Mouse (Mus musculus) kidney, embryonic 16.5 days (tissue): ENCODE results near the gene Synpo2. TPM values are rescaled to one million over a fixed set of nuclear protein-coding genes. Genes with fewer than 3 reads are reported as not detected.
A peak's percentile ranks its signal among the peaks of the same experiment; 100 is the strongest.

Experiments
- ATAC-seq: fragments of 200-750 bp; cut with Nextera tagmentation; 2 replicates; pipeline ENCODE4 v1.8.0; 2017; ENCODE audit warnings: moderate TSS enrichment; ENCODE audit not compliant: low FRiP score, low TSS enrichment
- H3K27ac ChIP-seq: fragments of 300-500 bp; sonication (generic); 2 replicates; pipeline ENCODE4 v1.5.1; 2014; ENCODE audit warnings: low read length
- H3K27me3 ChIP-seq: fragments of 300-500 bp; sonication (generic); 2 replicates; pipeline ENCODE4 v1.6.1; 2014; ENCODE audit warnings: low read length, control low read depth, mixed read lengths; ENCODE audit not compliant: insufficient read depth
- H3K36me3 ChIP-seq: fragments of 300-500 bp; sonication (generic); 2 replicates; pipeline ENCODE4 v1.6.1; 2014; ENCODE audit warnings: low read length, control low read depth, mixed read lengths; ENCODE audit not compliant: insufficient read depth
- H3K4me1 ChIP-seq: fragments of 300-500 bp; sonication (generic); 2 replicates; pipeline ENCODE4 v1.6.1; 2014; ENCODE audit warnings: low read length, control low read depth, mixed read lengths; ENCODE audit not compliant: insufficient read depth
- H3K4me2 ChIP-seq: fragments of 300-500 bp; sonication (generic); replicated peaks from 2 replicates; pipeline ENCODE4 v1.6.1; 2014; ENCODE audit warnings: low read depth, low read length
- H3K4me3 ChIP-seq: fragments of 300-500 bp; sonication (generic); 2 replicates; pipeline ENCODE4 v1.5.1; 2014; ENCODE audit warnings: mild to moderate bottlenecking, low read length
- H3K9ac ChIP-seq: fragments of 300-500 bp; sonication (generic); replicated peaks from 2 replicates; pipeline ENCODE4 v1.6.1; 2014; ENCODE audit warnings: low read length
- H3K9me3 ChIP-seq: fragments of 300-500 bp; sonication (generic); 2 replicates; pipeline ENCODE4 v1.6.1; 2016; ENCODE audit warnings: low read length, control low read depth
- WGBS: fragments of 180-500 bp; shearing (Covaris S2); extraction: QIAGEN DNeasy Blood & Tissue Kit; methylation state at CpG from one replicate; pipeline ENCODE4 v1.1.7; 2014; 5-methylcytosine and 5-hydroxymethylcytosine counted together
- polyA plus RNA-seq: library from polyadenylated mRNA; unstranded; fragments of >200 nt; fragmentation: Nextera tagmentation; extraction: Ambion mirVana; gene quantifications from 2 replicates; pipeline ENCODE4 v1.2.1, GENCODE M21; 2015

Synpo2 gene
- polyA plus RNA-seq, 1 experiment from 2014 or later = 9.9 TPM

DNA sequence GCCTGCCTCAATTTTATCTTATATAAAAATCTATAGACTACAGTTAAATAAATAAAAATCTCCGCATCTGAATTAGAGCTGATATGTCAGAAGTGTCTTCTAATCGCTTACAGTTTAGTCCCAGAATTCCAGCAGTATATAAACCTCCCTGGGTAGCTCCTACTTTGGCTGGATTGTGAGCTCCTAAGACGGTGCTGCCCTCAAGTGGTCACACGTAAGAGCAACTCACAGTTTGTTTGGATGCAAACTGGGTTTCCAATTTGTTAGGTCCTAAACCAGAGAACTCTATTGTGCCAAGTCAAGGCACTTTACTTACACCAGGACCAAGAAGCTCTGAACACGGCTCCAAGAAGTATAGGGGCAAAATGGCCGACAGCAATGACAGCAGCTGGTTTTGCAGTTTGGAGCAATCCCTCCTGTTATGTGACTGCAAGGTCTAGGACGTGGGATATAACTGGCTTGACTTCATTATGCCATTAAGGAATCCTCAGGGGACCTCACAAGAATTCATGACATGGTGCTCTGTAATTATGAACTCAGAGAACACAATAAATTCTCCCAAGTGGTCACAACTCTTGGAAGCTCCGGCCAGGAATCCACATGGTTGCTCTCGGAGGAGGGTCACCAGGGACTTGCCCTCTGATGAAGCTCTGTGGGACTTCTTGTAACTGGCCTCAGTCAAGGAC is 76.7 kb downstream of the Synpo2 start:
- no peak overlapping the region for H3K4me2 ChIP-seq
- peak; percentile 67; the same call in 1 of the 2 replicates for ATAC-seq
- H3K4me3 ChIP-seq = no peak overlapping the region
- no peaks in the 10 kb centered on the region for H3K9me3 ChIP-seq
- H3K27ac ChIP-seq = peak overlapping the region; percentile 80
- 25% methylated on average over 9 of the region's 9 CpGs for WGBS
- H3K4me1 ChIP-seq = peaks cover 17% of the 10 kb centered on the region
- no peak overlapping the region for H3K9ac ChIP-seq
- no peaks in the 10 kb centered on the region for H3K36me3 ChIP-seq
- no peaks in the 10 kb centered on the region for H3K27me3 ChIP-seq

GRCm38 (mm10) chr3:123158579-123158978 is 77.4 kb downstream of the Synpo2 start:
- 36% methylated on average over 6 of the region's 6 CpGs for WGBS

DNA sequence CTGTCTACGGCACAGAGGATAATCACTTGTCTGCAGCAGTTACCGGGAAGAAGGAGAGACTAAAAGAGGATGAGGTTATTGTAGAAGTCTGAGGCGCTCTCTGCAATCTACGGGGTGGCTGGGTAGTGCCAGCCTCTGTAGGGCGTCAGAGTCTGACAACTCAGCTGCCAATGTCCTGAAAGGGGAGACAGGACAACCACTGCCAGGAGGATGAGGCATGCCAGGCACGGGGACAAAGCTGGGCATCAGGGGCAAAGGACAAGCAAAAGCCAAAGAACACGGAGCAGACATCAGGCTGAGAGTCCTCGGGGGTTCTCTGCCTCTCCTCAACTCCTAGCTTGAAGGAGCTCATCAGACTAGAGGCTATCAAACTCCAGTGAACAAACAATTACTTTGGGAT is 82.6 kb downstream of the Synpo2 start:
- no peak for ATAC-seq
- Histone ChIP-seq H3K9ac (no peak overlapping the region), H3K27me3 (no peaks in the 10 kb centered on the region), H3K4me3 (no peak overlapping the region), H3K4me2 (no peak overlapping the region), H3K27ac (no peak overlapping the region), H3K36me3 (no peaks in the 10 kb centered on the region), H3K4me1 (no peaks in the 10 kb centered on the region), H3K9me3 (no peaks in the 10 kb centered on the region)
- 84% methylated on average over 8 of the region's 8 CpGs for WGBS

More at GRCm38 (mm10) chr3:123158579-123158978, 77.4 kb downstream of the Synpo2 start:
- ATAC-seq = no peak
- Histone ChIP-seq H3K36me3 (no peaks in the 10 kb centered on the region), H3K4me1 (peaks cover 14% of the 10 kb centered on the region), H3K9me3 (no peaks in the 10 kb centered on the region), H3K9ac (no peak overlapping the region), H3K27ac (peak overlapping the region; percentile 30), H3K27me3 (no peaks in the 10 kb centered on the region), H3K4me3 (no peak overlapping the region), H3K4me2 (no peak overlapping the region)

DNA sequence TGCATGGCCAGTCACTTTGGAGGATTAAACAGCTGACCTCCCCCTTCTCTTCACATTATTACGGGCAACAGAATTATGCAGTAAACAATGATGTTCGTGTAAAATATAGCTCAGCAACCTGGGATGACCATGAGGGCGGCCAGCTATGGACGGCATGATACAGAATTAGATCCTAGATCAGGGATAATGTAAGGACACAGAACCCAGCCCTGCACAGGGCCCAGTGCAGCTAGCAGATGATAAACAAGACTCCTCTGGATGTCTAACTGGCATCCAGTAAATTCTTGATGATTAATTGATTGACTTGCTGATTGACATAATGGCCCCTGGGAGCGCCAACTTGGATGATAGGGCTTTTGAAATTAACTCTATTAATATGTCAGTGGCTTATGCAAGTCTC is 83.0 kb downstream of the Synpo2 start:
- no peak for ATAC-seq
- WGBS = 87% methylated on average over 5 of the region's 5 CpGs
- H3K9me3 ChIP-seq = no peaks in the 10 kb centered on the region
- no peak overlapping the region for H3K4me2 ChIP-seq
- H3K4me1 ChIP-seq = no peaks in the 10 kb centered on the region
- H3K36me3 ChIP-seq = no peaks in the 10 kb centered on the region
- no peak overlapping the region for H3K27ac ChIP-seq
- H3K4me3 ChIP-seq = no peak overlapping the region
- no peak overlapping the region for H3K9ac ChIP-seq
- no peaks in the 10 kb centered on the region for H3K27me3 ChIP-seq

GRCm38 (mm10) chr3:123150523-123151135 is 85.3 kb downstream of the Synpo2 start:
- Histone ChIP-seq H3K27ac (no peak overlapping the region), H3K4me3 (no peak overlapping the region), H3K27me3 (no peaks in the 10 kb centered on the region), H3K9me3 (no peaks in the 10 kb centered on the region), H3K9ac (no peak overlapping the region), H3K36me3 (no peaks in the 10 kb centered on the region), H3K4me1 (no peaks in the 10 kb centered on the region), H3K4me2 (no peak overlapping the region)
- no peak for ATAC-seq
- 69% methylated on average over 8 of the region's 8 CpGs for WGBS

DNA sequence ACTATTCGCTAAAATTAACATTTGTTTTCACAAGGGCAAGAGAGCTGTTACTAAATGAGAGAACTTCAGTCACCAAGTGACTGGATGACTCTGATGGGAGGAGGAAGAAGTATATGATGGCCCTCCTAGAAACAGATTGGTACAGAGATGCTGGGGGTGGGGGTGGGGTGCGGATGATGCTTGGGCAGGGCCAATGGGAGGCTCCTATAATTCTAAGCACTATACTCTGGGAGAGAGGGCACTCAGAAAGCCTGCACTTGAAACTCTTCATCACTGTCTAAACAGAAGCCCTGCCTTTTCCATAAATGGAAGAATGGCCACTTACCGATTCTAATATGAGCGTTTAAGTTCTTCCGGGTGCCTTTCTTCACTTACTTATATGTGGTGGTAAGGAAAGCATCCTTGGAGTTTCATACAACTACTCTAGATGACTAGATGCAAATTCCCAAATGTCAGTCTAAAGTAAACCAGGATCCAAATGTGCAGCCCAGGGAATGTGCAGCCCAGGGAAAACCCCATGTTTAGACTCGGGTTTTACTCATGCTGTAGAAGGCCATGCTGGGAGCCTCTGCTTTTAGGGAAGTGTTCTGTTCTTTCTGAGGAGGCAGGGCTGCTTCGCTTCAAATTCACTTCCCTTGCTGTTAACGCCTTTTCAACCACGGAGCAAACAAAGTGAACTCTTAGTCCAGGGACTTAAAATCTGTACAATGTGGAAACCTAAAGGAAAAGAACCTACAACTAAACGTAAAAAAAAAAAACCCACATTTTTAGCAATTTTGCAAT is 86.4 kb downstream of the Synpo2 start:
- Histone ChIP-seq H3K4me1 (no peaks in the 10 kb centered on the region), H3K27me3 (no peaks in the 10 kb centered on the region), H3K4me2 (no peak overlapping the region), H3K9me3 (no peaks in the 10 kb centered on the region), H3K36me3 (no peaks in the 10 kb centered on the region), H3K4me3 (no peak overlapping the region), H3K27ac (no peak overlapping the region), H3K9ac (no peak overlapping the region)
- ATAC-seq = no peak
- 81% methylated on average over 10 of the region's 10 CpGs for WGBS

DNA sequence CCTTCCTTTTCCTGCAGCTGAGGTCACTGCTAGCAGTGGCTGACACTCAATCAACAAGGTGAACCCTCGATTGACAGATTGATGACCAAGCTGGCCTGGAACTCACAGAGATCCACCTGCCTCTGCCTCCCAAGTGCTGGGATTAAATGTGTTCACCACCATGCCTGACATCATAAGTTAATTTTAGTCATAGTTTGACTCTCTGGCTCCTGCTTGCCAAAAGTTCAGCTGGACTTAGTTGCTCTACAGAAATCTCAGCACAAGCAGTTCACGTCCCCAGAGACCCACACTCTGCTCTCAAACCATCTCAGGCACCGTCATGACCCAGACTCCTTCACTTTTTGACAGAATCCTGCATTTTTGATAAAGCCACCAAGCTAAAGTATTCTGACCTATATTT is 87.3 kb downstream of the Synpo2 start:
- Histone ChIP-seq H3K4me3 (no peak overlapping the region), H3K27ac (no peak overlapping the region), H3K4me2 (no peak overlapping the region), H3K9ac (no peak overlapping the region), H3K36me3 (no peaks in the 10 kb centered on the region), H3K9me3 (no peaks in the 10 kb centered on the region), H3K4me1 (no peaks in the 10 kb centered on the region), H3K27me3 (no peaks in the 10 kb centered on the region)
- WGBS = 85% methylated on average over 3 of the region's 3 CpGs
- ATAC-seq = no peak

- H3K27ac ChIP-seq = no peak overlapping the region
- no peak overlapping the region for H3K4me3 ChIP-seq
- no peak for ATAC-seq
Measured at GRCm38 (mm10) chr3:123146557-123146956, 89.4 kb downstream of the Synpo2 start.

DNA sequence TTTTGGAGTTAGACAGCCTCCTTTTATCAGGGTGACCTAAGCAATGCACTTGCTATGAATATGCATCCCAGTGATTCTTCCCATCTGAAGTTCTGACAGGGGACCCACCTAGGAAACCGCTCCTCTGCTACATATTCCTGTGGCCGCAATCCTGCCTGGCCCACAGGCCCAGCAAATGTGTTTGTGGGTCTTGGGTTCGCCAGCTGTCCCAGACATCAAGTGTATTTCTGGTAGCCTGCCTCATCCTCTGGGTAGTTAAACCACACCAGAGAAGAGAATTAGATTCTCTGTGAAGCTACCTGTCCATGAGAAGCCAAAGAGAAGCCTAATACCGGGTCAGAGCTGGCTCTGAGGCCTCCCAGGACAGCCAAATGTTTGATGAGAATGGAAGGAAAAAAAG is 90.0 kb downstream of the Synpo2 start:
- H3K9ac ChIP-seq = no peak overlapping the region
- H3K4me3 ChIP-seq = no peak overlapping the region
- ATAC-seq = no peak
- H3K27ac ChIP-seq = no peak overlapping the region
- no peaks in the 10 kb centered on the region for H3K36me3 ChIP-seq
- no peaks in the 10 kb centered on the region for H3K9me3 ChIP-seq
- 89% methylated on average over 4 of the region's 4 CpGs for WGBS
- H3K27me3 ChIP-seq = no peaks in the 10 kb centered on the region
- H3K4me1 ChIP-seq = no peaks in the 10 kb centered on the region
- H3K4me2 ChIP-seq = no peak overlapping the region

More at GRCm38 (mm10) chr3:123146557-123146956, 89.4 kb downstream of the Synpo2 start:
- Histone ChIP-seq H3K9me3 (no peaks in the 10 kb centered on the region), H3K4me1 (no peaks in the 10 kb centered on the region), H3K9ac (no peak overlapping the region), H3K27me3 (no peaks in the 10 kb centered on the region), H3K4me2 (no peak overlapping the region), H3K36me3 (no peaks in the 10 kb centered on the region)
- WGBS = 87% methylated on average over 8 of the region's 8 CpGs

DNA sequence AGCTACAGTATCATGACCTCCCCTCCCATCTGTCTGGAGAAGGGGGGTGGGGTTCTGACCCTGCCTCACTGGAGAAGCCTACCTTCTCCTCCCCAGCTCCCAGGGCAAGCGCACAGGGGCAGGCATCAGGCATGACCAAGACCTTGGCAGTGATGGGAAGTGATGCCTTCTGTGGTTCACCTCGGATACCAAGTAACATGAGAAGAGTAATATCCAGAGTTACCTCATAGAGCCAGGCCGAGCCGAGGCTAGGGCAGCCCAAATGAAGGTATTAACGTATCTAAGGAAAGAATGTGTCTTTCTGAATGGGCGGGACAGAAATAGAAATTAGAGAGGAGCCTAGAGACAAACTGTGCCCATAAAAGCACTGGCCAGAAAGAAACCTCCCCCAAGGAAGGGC is 92.5 kb downstream of the Synpo2 start:
- WGBS = 58% methylated on average over 6 of the region's 6 CpGs

More for the DNA sequence above, 92.5 kb downstream of the Synpo2 start:
- Histone ChIP-seq H3K9me3 (no peaks in the 10 kb centered on the region), H3K9ac (no peak overlapping the region), H3K4me3 (no peak overlapping the region), H3K4me2 (no peak overlapping the region), H3K27ac (no peak overlapping the region), H3K36me3 (no peaks in the 10 kb centered on the region), H3K27me3 (no peaks in the 10 kb centered on the region), H3K4me1 (0 out of 2 replicates have a peak, but pooled peaks cover 4% of the 10 kb centered on the region)
- ATAC-seq = no peak
